Mouse (Mus musculus) liver, adult (tissue): ENCODE data around the gene Pakap.

Experiments used
- GATA4 ChIP-seq: IDR thresholded peaks from 2 replicates; pipeline ENCODE4 v1.6.1; 2014; ENCODE audit warnings: mild to moderate bottlenecking, low read length; ENCODE audit not compliant: insufficient replicate concordance

The Pakap gene

GRCm38 (mm10) chr4:57672996-57673906, 105.3 kb downstream of the Pakap start:
- TF ChIP-seq GATA4: no peak

- no peak for TF ChIP-seq GATA4
These were observed 106.4 kb downstream of the Pakap start for GRCm38 (mm10) chr4:57674351-57674750.

GRCm38 (mm10) chr4:57675387-57675786, 107.4 kb downstream of the Pakap start:
- peak; percentile 92; the same call in 1 of the 2 replicates for TF ChIP-seq GATA4

DNA sequence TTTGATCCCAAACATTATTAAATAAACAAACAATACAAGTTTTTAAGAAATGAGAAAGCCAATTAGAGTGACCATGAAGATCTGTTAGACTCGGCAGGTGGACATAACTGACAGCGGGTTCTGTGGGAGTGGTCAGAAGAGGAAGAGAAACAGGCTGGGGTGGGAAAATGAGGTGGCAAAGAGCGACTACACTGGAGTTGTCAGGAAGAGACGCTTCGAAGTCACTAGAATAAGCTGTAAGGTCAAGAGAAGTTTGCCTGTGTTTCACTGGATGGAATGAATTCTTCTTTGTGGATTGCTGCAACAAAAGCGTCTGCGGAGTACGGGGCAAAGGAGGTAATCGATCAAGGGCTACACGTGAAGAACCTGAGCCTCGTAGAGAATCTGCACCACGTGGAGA, 109.9 kb downstream of the Pakap start:
- TF ChIP-seq GATA4: no peak

- no peak for TF ChIP-seq GATA4
These were observed 111.0 kb downstream of the Pakap start for GRCm38 (mm10) chr4:57678991-57679457.

- no peak for TF ChIP-seq GATA4
These were observed 112.2 kb downstream of the Pakap start for GRCm38 (mm10) chr4:57680186-57680585.

- no peak for TF ChIP-seq GATA4
These were observed 113.5 kb downstream of the Pakap start for GRCm38 (mm10) chr4:57681511-57681910.

DNA sequence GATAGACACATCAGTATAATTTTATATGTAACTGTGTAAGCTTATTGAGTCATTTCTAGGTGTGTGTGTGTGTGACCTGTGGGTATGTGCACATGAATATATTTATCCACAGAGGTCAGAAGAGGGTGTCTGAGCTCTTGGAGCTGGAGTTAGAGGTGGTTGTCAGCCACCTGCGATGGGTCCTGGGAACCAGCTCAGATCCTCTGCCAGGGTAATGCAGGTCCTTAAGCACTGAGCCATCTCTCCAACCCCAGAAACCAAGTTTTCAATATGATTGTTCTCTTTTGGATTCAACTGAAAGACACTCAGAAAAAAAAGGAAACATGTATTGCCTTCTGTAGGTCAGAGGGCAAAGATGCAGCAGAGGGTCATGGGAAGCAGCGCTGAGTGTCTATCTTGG, 114.4 kb downstream of the Pakap start:
- TF ChIP-seq GATA4: no peak

- TF ChIP-seq GATA4: no peak
These were observed 115.0 kb downstream of the Pakap start for GRCm38 (mm10) chr4:57682944-57683343.

DNA sequence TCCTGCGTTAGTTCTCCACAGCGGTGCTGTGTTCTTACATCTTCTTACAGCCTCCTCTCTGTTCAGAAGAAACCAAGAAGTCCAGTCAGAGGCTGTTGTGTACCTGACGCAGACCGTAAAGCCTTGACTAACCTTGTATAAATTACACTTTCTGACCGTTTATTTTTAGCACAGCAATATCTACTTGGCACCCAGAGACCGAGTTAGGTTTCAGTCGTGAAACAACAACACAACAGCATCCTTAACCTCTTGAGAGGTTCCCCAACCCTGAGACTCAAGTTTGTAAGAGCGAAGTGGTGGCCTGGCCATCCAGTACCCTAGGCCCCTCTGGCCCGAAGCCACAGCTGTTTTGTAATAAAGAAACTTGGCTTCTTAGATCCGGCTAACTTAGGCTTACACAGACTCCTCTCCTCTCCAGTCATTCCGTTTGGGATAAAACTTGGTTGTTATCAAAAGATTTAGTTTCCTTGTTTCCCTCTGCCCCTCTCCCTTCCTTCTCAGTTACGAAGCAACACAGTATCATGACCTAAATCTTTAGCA, 116.8 kb downstream of the Pakap start:
- TF ChIP-seq GATA4: no peak

- no peak for TF ChIP-seq GATA4
These were observed 118.8 kb downstream of the Pakap start for GRCm38 (mm10) chr4:57686736-57687135.

DNA sequence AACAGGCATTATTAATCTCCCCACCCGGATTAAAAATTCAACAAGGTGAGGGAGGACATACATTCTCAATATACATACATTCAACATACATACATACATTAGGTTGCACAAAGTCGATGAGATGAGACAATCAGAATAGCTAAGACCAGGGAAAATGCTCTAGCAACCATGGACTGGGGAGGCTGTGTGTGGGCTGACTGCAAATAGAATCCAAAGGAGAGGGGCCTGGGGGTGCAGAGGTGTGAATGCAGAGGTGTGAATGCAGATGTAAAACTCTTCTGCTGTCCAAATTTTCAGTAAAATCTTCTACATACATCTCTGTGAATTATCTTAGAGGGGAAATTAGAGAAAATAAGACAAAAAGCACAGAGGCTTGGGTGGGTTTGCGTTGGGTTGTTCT, 119.6 kb downstream of the Pakap start:
- TF ChIP-seq GATA4: no peak

DNA sequence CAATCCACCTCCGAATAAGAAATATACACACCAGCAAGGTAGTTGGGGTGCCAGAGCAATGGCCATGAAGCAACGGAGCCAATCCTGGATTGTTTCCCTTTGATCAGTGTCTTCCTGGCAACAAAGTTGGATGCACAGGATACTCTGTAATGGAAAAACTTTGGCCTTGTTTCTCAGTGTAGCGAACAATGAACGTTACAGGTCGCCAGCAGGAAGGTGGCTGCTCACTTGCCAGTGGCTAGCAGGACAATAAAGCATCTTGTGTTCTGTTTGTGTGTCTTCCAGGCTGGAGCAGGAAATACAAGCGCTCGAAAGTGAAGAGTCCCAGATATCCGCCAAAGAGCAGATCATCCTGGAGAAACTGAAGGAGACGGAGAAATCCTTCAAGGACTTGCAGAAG, 120.2 kb downstream of the Pakap start:
- no peak for TF ChIP-seq GATA4

DNA sequence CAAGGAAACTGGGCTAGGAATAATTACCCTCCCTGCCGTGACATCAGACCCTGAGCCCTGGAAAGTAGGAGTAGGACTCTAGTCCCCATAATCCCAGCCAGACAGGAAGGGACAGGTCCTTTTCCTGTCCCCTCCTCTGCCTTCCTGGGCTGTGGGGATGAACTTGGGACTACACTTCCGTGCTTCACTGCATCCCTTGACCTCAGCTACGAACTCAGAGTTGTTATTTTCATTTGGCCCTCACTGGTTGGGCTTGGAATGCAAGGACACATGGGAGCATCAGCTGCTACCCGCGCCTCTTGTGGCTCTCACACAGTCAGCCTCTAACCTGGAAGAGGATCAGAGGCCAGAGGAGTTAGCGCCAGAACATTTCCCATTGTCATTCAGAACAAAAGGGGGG, 122.0 kb downstream of the Pakap start:
- peak; percentile 11; the same call in 1 of the 2 replicates for TF ChIP-seq GATA4

DNA sequence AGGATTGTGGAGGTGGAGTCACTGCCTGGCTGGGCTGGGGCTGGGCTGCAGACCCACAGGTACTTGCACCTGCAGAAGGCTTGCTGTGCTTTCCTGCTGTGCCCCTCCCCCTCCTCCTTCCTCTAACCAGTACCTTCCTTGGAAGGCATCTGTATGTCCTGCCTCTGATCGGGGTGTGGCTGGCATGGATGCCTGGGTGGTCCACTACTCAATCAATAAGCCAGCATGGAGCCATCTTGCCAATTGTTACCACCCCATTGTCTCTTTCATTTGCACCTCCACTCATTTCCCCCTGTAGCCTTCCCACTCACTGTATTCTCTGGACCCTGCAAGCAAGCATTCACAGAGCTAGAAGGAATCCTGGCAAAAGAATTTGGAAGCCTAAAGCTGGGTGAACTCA, 122.8 kb downstream of the Pakap start:
- no peak for TF ChIP-seq GATA4

- TF ChIP-seq GATA4: peak; percentile 84; the same call in 1 of the 2 replicates
These were observed 126.6 kb downstream of the Pakap start for GRCm38 (mm10) chr4:57694356-57695136.
